Mouse (Mus musculus): ENCODE results near the gene Eif1ax. TPM values are rescaled to one million over a fixed set of nuclear protein-coding genes. Genes with fewer than 3 reads are reported as not detected.

The Eif1ax gene
- polyA plus RNA-seq (2012; rRNA removed) (6.4 and 66.9 TPM in 2 replicates), polyA plus RNA-seq (2014; fragmentation: Nextera tagmentation; extraction: Ambion mirVana) (74.5 and 75.5 TPM in 2 replicates)

DNA sequence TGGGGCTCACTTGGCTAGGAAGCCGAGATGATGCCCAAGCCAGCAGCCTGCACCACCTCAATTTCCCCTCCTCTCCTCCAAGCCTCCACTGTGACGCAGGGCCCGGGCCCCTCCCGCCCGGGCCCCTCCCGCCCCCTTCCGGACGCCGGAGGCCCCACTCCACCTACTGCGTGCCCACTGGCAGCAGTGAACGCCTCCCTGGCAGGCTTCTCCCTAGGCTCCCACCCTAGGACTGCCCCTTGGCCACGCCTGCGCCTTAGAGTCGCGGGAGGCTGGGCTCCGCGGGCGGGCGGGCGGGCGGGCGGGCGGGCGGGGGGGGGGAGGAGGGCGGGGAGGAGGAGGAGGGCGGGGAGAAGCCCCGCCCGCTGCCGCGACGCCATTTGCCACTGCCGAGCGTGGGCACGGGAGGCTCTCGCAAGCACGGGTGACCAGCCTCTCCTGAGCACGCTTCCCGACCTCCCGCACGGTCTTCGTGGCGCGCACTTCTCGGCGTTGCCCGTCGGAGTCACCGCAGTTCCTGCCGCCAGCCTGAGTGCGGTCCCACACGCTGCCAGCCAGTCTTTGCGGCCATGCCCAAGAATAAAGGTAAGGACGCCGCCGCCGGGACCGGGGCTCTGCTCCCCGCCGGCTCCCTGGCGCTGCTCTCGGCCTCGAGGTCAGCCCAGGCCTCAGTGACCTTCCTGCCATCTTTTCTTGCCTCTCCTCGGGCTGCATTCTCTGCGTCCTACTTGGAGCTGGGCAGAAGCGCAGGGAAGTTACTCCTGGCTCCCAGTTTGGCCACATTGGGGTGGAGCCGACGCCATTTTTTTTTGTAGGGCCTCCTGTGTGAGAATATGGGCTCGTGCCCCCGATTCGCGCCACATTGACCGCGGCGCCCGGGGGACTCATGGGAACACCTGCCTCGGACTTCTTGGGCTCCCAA lies at the start of gene Eif1ax:
Gene Eif1ax, plus strand, starts transcription at position 348 of the 922 bp plus-strand sequence.
- 17% methylated on average over 58 of the region's 76 CpGs for WGBS (ENCODE audit: insufficient replicate concordance)
- ATAC-seq (ENCODE audit: insufficient read depth) (peak; percentile 99), DNase-seq (ENCODE audit: low read depth in 3 of 3, low spot score in 3 of 3) (peak; percentile 73 to 81 (median 75))
- H3K4me3 ChIP-seq (ENCODE audit: insufficient read depth in 1 of 2, low read depth in 2 of 2, low read length in 2 of 2) = peak within 1 kb of the TSS; percentile 90 to 97
- H3K9ac ChIP-seq (replicated peaks) = peak within 1 kb of the TSS; percentile 87
- no peaks in the 10 kb centered on the region; the same call in 1 of the 2 replicates for H3K36me3 ChIP-seq (replicated peaks; ENCODE audit: control insufficient read depth, insufficient read depth, low read depth)
- no peaks in the 10 kb centered on the region for H3K27me3 ChIP-seq (ENCODE audit: control insufficient read depth, insufficient read depth, low read length)
- peak within 1 kb of the TSS; percentile 55 for H3K27ac ChIP-seq
- TF ChIP-seq EP300 (IDR thresholded peaks at IDR 0.05; ENCODE audit: low read depth) (no peak), CTCF (IDR thresholded peaks at IDR 0.05; ENCODE audit: low read depth) (peak; percentile 40)
- no peaks in the 10 kb centered on the region for H3K9me3 ChIP-seq (ENCODE audit: control insufficient read depth, low read length)
- peak within 1 kb of the TSS; percentile 73 for H3K4me2 ChIP-seq (ENCODE audit: low read depth)
- peaks cover 4 to 13% of the 10 kb centered on the region in 2 experiments; a peak in 3 of 4 replicates for H3K4me1 ChIP-seq (replicated peaks; ENCODE audit: control insufficient read depth in 2 of 2, insufficient read depth in 2 of 2, low read length in 1 of 2)

DNA sequence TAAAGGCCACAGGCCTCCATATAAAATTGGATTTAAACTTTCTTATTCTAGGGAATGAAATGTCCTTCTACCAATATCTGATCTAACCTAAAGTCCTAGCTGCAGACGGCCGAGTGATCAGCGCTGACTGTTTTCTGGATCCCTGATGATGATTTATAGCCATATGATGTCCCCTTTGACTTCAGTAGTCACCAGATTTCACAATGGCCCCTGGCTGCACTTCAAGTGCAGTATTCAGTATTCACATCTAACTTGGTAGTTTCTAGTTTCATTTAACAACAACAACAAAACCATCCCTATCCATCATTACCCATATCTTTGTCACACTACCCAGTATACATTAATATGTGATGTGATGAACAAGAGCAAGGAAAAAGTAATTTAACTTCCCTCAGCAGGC lies 7.5 kb upstream of the Eif1ax start:
- no peaks in the 10 kb centered on the region for H3K4me1 ChIP-seq (replicated peaks; ENCODE audit: control insufficient read depth in 2 of 2, insufficient read depth in 2 of 2, low read length in 1 of 2)
- H3K36me3 ChIP-seq (replicated peaks; ENCODE audit: control insufficient read depth, insufficient read depth, low read depth) = no peaks in the 10 kb centered on the region; the same call in 1 of the 2 replicates
- H3K27me3 ChIP-seq (ENCODE audit: control insufficient read depth, insufficient read depth, low read length) = no peaks in the 10 kb centered on the region
- no peak overlapping the region for H3K4me2 ChIP-seq (ENCODE audit: low read depth)
- no peak overlapping the region for H3K4me3 ChIP-seq (ENCODE audit: insufficient read depth in 1 of 2, low read depth in 2 of 2, low read length in 2 of 2)
- TF ChIP-seq CTCF (IDR thresholded peaks at IDR 0.05; ENCODE audit: low read depth) = no peak
- TF ChIP-seq EP300 (IDR thresholded peaks at IDR 0.05; ENCODE audit: low read depth) = no peak
- no peak overlapping the region for H3K9ac ChIP-seq (replicated peaks)
- no peaks in the 10 kb centered on the region for H3K9me3 ChIP-seq (ENCODE audit: control insufficient read depth, low read length)
- whole genome bisulfite sequencing (ENCODE audit: insufficient replicate concordance) = 75% methylated on average over 3 of the region's 3 CpGs
- no peak overlapping the region for H3K27ac ChIP-seq
- ATAC-seq (ENCODE audit: insufficient read depth) = no peak
- DNase-seq (ENCODE audit: low read depth in 3 of 3, low spot score in 3 of 3) = no peak

DNA sequence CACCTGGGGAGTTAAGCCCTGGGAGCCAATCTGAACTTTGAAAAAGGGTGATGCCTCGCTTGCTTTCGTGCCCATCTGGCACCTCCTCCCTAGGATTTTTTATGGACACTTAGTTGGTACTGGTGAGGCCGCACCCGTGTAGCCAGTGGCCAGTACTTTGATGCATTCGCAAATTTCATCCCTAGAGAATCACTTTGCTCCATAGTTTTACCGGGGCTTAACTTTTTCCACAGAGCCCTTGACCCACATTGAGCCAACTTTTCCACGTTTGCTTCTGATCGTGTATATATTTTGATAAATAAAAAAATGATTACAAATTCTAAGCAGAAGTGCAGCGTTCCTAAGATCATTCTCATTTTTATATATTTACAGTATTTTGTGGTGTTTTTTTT lies 771 bp downstream of the Eif1ax start:
- WGBS (ENCODE audit: insufficient replicate concordance) = 11% methylated on average over 9 of the region's 9 CpGs
- ATAC-seq (ENCODE audit: insufficient read depth) = no peak
- no peak overlapping the region for H3K27ac ChIP-seq

DNA sequence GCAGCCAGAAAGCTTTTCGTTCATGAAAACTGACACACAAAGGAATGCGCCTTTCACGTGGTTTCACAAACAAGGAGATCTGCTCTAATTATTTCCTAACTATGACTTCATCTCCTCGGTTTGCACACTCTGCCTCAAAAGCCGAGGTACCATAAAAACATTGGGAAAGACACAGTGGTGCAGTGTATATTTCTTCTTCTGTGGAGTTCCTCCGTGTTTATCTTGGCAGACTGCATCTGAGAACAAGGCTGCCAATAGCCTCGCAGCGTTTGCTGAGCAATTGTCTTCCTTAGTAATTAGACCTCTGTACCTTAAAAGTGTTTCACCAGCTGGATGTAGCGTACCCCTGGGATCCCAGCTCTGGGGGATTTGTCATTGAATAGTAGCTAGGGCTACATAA lies 15.1 kb downstream of the Eif1ax start:
- WGBS (ENCODE audit: insufficient replicate concordance) = 83% methylated on average over 9 of the region's 9 CpGs
- DNase-seq (ENCODE audit: low read depth in 3 of 3, low spot score in 3 of 3) = no peak
- Histone ChIP-seq H3K9me3 (ENCODE audit: control insufficient read depth, low read length) (no peaks in the 10 kb centered on the region), H3K4me1 (replicated peaks; ENCODE audit: control insufficient read depth in 2 of 2, insufficient read depth in 2 of 2, low read length in 1 of 2) (no peaks in the 10 kb centered on the region), H3K4me2 (ENCODE audit: low read depth) (no peak overlapping the region), H3K27ac (no peak overlapping the region), H3K9ac (replicated peaks) (no peak overlapping the region), H3K36me3 (replicated peaks; ENCODE audit: control insufficient read depth, insufficient read depth, low read depth) (peaks cover 13% of the 10 kb centered on the region), H3K4me3 (ENCODE audit: insufficient read depth in 1 of 2, low read depth in 2 of 2, low read length in 2 of 2) (no peak overlapping the region), H3K27me3 (ENCODE audit: control insufficient read depth, insufficient read depth, low read length) (no peaks in the 10 kb centered on the region)
- ATAC-seq (ENCODE audit: insufficient read depth) = no peak
- TF ChIP-seq CTCF (IDR thresholded peaks at IDR 0.05; ENCODE audit: low read depth) = no peak
- TF ChIP-seq EP300 (IDR thresholded peaks at IDR 0.05; ENCODE audit: low read depth) = no peak

More for the DNA sequence above, 771 bp downstream of the Eif1ax start:
- H3K36me3 ChIP-seq (replicated peaks; ENCODE audit: control insufficient read depth, insufficient read depth, low read depth) = no peaks in the 10 kb centered on the region; the same call in 1 of the 2 replicates
- peaks cover 4 to 13% of the 10 kb centered on the region in 2 experiments; a peak in 3 of 4 replicates for H3K4me1 ChIP-seq (replicated peaks; ENCODE audit: control insufficient read depth in 2 of 2, insufficient read depth in 2 of 2, low read length in 1 of 2)
- H3K4me2 ChIP-seq (ENCODE audit: low read depth) = peak overlapping the region; percentile 73
- TF ChIP-seq CTCF (IDR thresholded peaks at IDR 0.05; ENCODE audit: low read depth) (no peak), EP300 (IDR thresholded peaks at IDR 0.05; ENCODE audit: low read depth) (no peak)
- peak overlapping the region; percentile 90 to 97 for H3K4me3 ChIP-seq (ENCODE audit: insufficient read depth in 1 of 2, low read depth in 2 of 2, low read length in 2 of 2)
- H3K9me3 ChIP-seq (ENCODE audit: control insufficient read depth, low read length) = no peaks in the 10 kb centered on the region
- H3K27me3 ChIP-seq (ENCODE audit: control insufficient read depth, insufficient read depth, low read length) = no peaks in the 10 kb centered on the region
- DNase-seq (ENCODE audit: low read depth in 3 of 3, low spot score in 3 of 3) = no peak
- H3K9ac ChIP-seq (replicated peaks) = peak overlapping the region; percentile 87

DNA sequence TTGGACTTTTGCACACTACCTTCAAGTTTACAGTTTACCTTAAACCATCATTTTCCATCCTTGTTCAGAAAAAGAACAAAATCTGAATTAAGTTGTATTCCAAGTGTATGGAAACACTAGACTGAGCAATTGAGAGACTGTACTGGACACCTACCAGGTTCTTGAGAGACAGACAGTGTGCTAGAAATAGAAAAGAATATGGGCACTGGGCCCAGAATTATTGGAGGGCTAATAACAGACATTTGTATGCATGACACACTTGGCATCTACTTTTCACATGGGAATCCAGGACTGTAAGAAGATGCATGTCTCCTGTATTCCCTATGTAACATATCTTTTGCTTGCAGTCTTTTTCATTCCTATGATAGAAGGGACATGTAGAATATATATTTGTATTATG lies 17.0 kb downstream of the Eif1ax start:
- Histone ChIP-seq H3K9me3 (ENCODE audit: control insufficient read depth, low read length) (no peaks in the 10 kb centered on the region), H3K4me3 (ENCODE audit: insufficient read depth in 1 of 2, low read depth in 2 of 2, low read length in 2 of 2) (no peak overlapping the region), H3K4me1 (replicated peaks; ENCODE audit: control insufficient read depth in 2 of 2, insufficient read depth in 2 of 2, low read length in 1 of 2) (no peaks in the 10 kb centered on the region), H3K27me3 (ENCODE audit: control insufficient read depth, insufficient read depth, low read length) (no peaks in the 10 kb centered on the region), H3K27ac (no peak overlapping the region), H3K36me3 (replicated peaks; ENCODE audit: control insufficient read depth, insufficient read depth, low read depth) (peaks cover 13% of the 10 kb centered on the region), H3K4me2 (ENCODE audit: low read depth) (no peak overlapping the region), H3K9ac (replicated peaks) (no peak overlapping the region)
- TF ChIP-seq EP300 (IDR thresholded peaks at IDR 0.05; ENCODE audit: low read depth) = no peak
- no peak for TF ChIP-seq CTCF (IDR thresholded peaks at IDR 0.05; ENCODE audit: low read depth)
- DNase-seq (ENCODE audit: low read depth in 3 of 3, low spot score in 3 of 3) (no peak), ATAC-seq (ENCODE audit: insufficient read depth) (no peak)
